Mouse (Mus musculus): ENCODE measurements at regions not wholly inside any gene's neighbourhood (a gene's known extent, or its start where the extent isn't known, plus 50 kb on each side); places are given as distances from the start of the nearest gene placed in this dataset.

DNA sequence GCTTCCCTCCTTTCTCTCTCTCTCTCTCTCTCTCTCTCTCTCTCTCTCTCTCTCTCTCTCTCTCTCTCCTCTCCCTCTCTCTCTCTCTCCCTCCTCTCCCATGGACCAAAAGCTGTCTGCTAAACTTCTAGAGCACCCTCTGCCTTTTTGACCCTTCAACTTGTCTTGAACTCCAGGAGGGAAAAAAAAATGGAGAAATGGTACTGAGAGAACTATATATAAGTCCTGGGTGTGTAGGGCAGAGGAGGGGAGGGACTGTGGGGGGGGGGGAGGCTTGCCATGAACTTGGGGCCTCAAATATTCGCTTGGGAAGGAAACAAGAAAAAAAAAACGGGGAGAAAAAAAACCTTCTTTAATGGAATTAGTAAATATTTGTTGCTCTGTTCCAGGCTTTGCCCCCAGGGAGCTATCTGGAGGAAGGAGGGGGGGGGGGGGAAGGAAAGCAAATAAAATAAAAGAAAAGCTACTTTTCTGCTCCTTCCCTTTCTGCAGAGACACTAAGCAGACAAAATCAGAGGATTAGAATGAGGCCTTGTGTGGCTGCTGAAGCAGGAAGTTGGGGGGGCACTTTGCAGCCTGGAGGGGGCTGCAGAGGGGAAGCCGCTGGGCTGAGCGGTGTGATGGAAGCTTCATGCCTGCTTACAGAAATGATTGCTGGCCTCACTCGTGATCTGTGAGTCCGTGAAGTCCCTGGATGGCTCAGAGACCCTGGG lies 270.1 kb upstream of the Tbx3 start:
- TF ChIP-seq CTCF (IDR thresholded peaks at IDR 0.05; ENCODE audit: control insufficient read depth, insufficient read depth, insufficient replicate concordance, low read depth, low read length) = no peak
- no peak for TF ChIP-seq POLR2A (IDR thresholded peaks at IDR 0.05; ENCODE audit: control insufficient read depth, low read depth, low read length)
- no peaks in the 10 kb centered on the region for H3K27me3 ChIP-seq (ENCODE audit: control insufficient read depth, insufficient read depth, low read length)
- H3K4me1 ChIP-seq (ENCODE audit: control insufficient read depth, insufficient read depth, low read length) = no peaks in the 10 kb centered on the region; the same call in 1 of the 2 replicates
- H3K4me3 ChIP-seq (ENCODE audit: control insufficient read depth, low read depth, low read length) = no peak overlapping the region
- H3K27ac ChIP-seq (ENCODE audit: control insufficient read depth, insufficient read depth, low read depth, low read length) = no peak overlapping the region
- no peaks in the 10 kb centered on the region for H3K36me3 ChIP-seq (ENCODE audit: control insufficient read depth, insufficient read depth, low read length)

- H3K27ac ChIP-seq (ENCODE audit: control insufficient read depth, insufficient read depth, low read depth, low read length) = no peak overlapping the region
- no peaks in the 10 kb centered on the region; the same call in 1 of the 2 replicates for H3K4me1 ChIP-seq (ENCODE audit: control insufficient read depth, insufficient read depth, low read length)
- no peaks in the 10 kb centered on the region for H3K27me3 ChIP-seq (ENCODE audit: control insufficient read depth, insufficient read depth, low read length)
- no peak overlapping the region for H3K4me3 ChIP-seq (ENCODE audit: control insufficient read depth, low read depth, low read length)
- TF ChIP-seq POLR2A (IDR thresholded peaks at IDR 0.05; ENCODE audit: control insufficient read depth, low read depth, low read length) = no peak
- TF ChIP-seq CTCF (IDR thresholded peaks at IDR 0.05; ENCODE audit: control insufficient read depth, insufficient read depth, insufficient replicate concordance, low read depth, low read length) = no peak
- no peaks in the 10 kb centered on the region for H3K36me3 ChIP-seq (ENCODE audit: control insufficient read depth, insufficient read depth, low read length)
These were observed 268.6 kb upstream of the Tbx3 start for GRCm38 (mm10) chr5:119401915-119402314.

- no peak overlapping the region for H3K27ac ChIP-seq (ENCODE audit: control insufficient read depth, insufficient read depth, low read depth, low read length)
- no peaks in the 10 kb centered on the region; the same call in 1 of the 2 replicates for H3K4me1 ChIP-seq (ENCODE audit: control insufficient read depth, insufficient read depth, low read length)
- H3K36me3 ChIP-seq (ENCODE audit: control insufficient read depth, insufficient read depth, low read length) = no peaks in the 10 kb centered on the region
- TF ChIP-seq CTCF (IDR thresholded peaks at IDR 0.05; ENCODE audit: control insufficient read depth, insufficient read depth, insufficient replicate concordance, low read depth, low read length) (no peak), POLR2A (IDR thresholded peaks at IDR 0.05; ENCODE audit: control insufficient read depth, low read depth, low read length) (no peak)
- H3K27me3 ChIP-seq (ENCODE audit: control insufficient read depth, insufficient read depth, low read length) = no peaks in the 10 kb centered on the region
- no peak overlapping the region for H3K4me3 ChIP-seq (ENCODE audit: control insufficient read depth, low read depth, low read length)
These were observed 267.8 kb upstream of the Tbx3 start for GRCm38 (mm10) chr5:119402651-119403050.

DNA sequence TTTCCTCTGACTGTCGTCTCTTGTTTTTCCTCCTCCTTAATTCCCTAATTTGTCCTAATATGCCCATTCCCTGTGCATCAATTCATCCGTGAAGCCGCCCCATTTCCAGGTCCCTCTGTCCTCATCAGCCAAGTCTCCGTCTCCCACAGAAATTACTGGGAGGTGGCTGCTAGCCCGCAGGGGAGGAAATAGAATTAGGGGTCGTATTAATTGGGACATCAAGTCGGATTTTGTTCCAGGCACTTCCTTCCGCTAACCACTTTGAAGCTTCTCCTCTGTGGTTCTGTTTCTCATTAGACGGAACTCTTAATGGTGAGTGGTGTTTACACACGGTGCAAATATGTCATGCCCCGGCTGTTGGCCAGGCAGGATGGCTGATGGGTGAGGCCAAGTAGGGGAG lies 259.5 kb upstream of the Tbx3 start:
- Histone ChIP-seq H3K36me3 (ENCODE audit: control insufficient read depth, insufficient read depth, low read length) (no peaks in the 10 kb centered on the region), H3K4me3 (ENCODE audit: control insufficient read depth, low read depth, low read length) (no peak overlapping the region), H3K4me1 (ENCODE audit: control insufficient read depth, insufficient read depth, low read length) (peaks cover 9% of the 10 kb centered on the region), H3K27ac (ENCODE audit: control insufficient read depth, insufficient read depth, low read depth, low read length) (no peak overlapping the region), H3K27me3 (ENCODE audit: control insufficient read depth, insufficient read depth, low read length) (no peaks in the 10 kb centered on the region)
- TF ChIP-seq POLR2A (IDR thresholded peaks at IDR 0.05; ENCODE audit: control insufficient read depth, low read depth, low read length) (no peak), CTCF (IDR thresholded peaks at IDR 0.05; ENCODE audit: control insufficient read depth, insufficient read depth, insufficient replicate concordance, low read depth, low read length) (no peak)

DNA sequence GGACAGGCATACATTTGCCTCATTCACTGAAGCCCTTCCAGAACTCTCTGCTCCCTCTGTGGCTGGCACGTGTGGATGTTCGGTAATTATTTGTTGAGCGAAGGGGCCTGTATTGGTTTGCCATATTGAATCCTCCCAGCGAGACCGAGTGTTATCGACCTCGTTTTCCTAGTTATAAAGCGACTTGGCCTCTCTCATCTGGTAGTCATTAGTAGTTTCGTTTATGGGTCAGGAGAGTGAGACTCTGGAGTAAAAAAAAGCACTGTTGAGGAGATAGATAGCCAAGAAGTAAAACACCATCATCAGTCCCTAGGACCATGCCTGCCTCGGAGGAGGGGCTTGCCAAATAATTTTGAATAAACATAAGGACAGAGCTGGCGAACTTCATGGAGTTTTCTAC lies 254.6 kb upstream of the Tbx3 start:
- no peaks in the 10 kb centered on the region for H3K27me3 ChIP-seq (ENCODE audit: control insufficient read depth, insufficient read depth, low read length)
- H3K4me1 ChIP-seq (ENCODE audit: control insufficient read depth, insufficient read depth, low read length) = no peaks in the 10 kb centered on the region
- TF ChIP-seq CTCF (IDR thresholded peaks at IDR 0.05; ENCODE audit: control insufficient read depth, insufficient read depth, insufficient replicate concordance, low read depth, low read length) = no peak
- TF ChIP-seq POLR2A (IDR thresholded peaks at IDR 0.05; ENCODE audit: control insufficient read depth, low read depth, low read length) = no peak
- H3K27ac ChIP-seq (ENCODE audit: control insufficient read depth, insufficient read depth, low read depth, low read length) = no peak overlapping the region
- H3K4me3 ChIP-seq (ENCODE audit: control insufficient read depth, low read depth, low read length) = no peak overlapping the region
- H3K36me3 ChIP-seq (ENCODE audit: control insufficient read depth, insufficient read depth, low read length) = no peaks in the 10 kb centered on the region

GRCm38 (mm10) chr5:119418486-119418885 lies 252.0 kb upstream of the Tbx3 start:
- Histone ChIP-seq H3K36me3 (ENCODE audit: control insufficient read depth, insufficient read depth, low read length) (no peaks in the 10 kb centered on the region), H3K27me3 (ENCODE audit: control insufficient read depth, insufficient read depth, low read length) (no peaks in the 10 kb centered on the region), H3K4me3 (ENCODE audit: control insufficient read depth, low read depth, low read length) (no peak overlapping the region), H3K4me1 (ENCODE audit: control insufficient read depth, insufficient read depth, low read length) (no peaks in the 10 kb centered on the region), H3K27ac (ENCODE audit: control insufficient read depth, insufficient read depth, low read depth, low read length) (no peak overlapping the region)
- TF ChIP-seq POLR2A (IDR thresholded peaks at IDR 0.05; ENCODE audit: control insufficient read depth, low read depth, low read length) = no peak
- TF ChIP-seq CTCF (IDR thresholded peaks at IDR 0.05; ENCODE audit: control insufficient read depth, insufficient read depth, insufficient replicate concordance, low read depth, low read length) = no peak

DNA sequence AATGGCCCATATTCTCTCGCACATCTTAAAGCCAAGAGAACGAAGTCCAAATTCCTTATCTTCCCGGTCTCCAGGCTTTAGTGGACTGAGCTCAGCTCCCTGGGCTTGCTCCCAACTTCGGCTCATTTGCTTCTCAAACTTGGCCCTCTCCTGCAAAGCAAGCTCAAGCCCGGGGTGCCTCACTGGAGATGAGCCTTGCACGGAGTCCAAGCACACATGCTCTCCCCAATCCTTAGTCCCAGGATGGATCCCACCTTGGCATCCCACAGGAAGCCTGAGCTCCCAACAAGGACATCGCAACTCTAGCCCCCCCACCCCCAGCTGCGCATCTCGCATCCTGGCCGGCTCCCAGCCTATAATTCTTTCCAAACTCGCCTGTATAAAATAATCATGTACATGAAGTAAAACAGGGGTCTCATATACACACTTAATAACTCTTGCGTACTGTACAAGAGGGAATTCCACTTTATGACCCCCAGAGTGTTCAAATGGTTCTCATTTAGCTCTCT lies 242.9 kb upstream of the Tbx3 start:
- H3K4me1 ChIP-seq (ENCODE audit: control insufficient read depth, insufficient read depth, low read length) = no peaks in the 10 kb centered on the region
- H3K27ac ChIP-seq (ENCODE audit: control insufficient read depth, insufficient read depth, low read depth, low read length) = no peak overlapping the region
- no peak overlapping the region for H3K4me3 ChIP-seq (ENCODE audit: control insufficient read depth, low read depth, low read length)
- H3K27me3 ChIP-seq (ENCODE audit: control insufficient read depth, insufficient read depth, low read length) = no peaks in the 10 kb centered on the region
- no peak for TF ChIP-seq POLR2A (IDR thresholded peaks at IDR 0.05; ENCODE audit: control insufficient read depth, low read depth, low read length)
- TF ChIP-seq CTCF (IDR thresholded peaks at IDR 0.05; ENCODE audit: control insufficient read depth, insufficient read depth, insufficient replicate concordance, low read depth, low read length) = no peak
- no peaks in the 10 kb centered on the region for H3K36me3 ChIP-seq (ENCODE audit: control insufficient read depth, insufficient read depth, low read length)
